Mouse (Mus musculus) adrenal gland, postnatal 25 days (tissue): ENCODE measurements around the gene Mpv17l2. TPM values are rescaled to one million over a fixed set of nuclear protein-coding genes. Genes with fewer than 3 reads are reported as not detected.

Source experiments
- DNase-seq: peaks from one replicate; pipeline ENCODE4 v3.0.0; 2021; ENCODE audit warnings: mixed read lengths
- long read RNA-seq: library from polyadenylated mRNA; stranded (forward); transcript quantifications from one replicate; pipeline ENCODE4 v2.0.0, GENCODE M21; 2021
- total RNA-seq: library from RNA; stranded (reverse); gene quantifications from 2 replicates; pipeline ENCODE4 v1.2.3, GENCODE M21; 2021

The Mpv17l2 gene
- 127 and 143 TPM in 2 replicates for total RNA-seq
- long read RNA-seq, transcript Mpv17l2-201 (5 exons, 980 nt), result major isoform, 89 of 117 reads
- long read RNA-seq, partial matches to known transcripts, result 4 of 117 reads
- long read RNA-seq, other reads (novel, unspliced or antisense), result 23 of 117 reads

DNA sequence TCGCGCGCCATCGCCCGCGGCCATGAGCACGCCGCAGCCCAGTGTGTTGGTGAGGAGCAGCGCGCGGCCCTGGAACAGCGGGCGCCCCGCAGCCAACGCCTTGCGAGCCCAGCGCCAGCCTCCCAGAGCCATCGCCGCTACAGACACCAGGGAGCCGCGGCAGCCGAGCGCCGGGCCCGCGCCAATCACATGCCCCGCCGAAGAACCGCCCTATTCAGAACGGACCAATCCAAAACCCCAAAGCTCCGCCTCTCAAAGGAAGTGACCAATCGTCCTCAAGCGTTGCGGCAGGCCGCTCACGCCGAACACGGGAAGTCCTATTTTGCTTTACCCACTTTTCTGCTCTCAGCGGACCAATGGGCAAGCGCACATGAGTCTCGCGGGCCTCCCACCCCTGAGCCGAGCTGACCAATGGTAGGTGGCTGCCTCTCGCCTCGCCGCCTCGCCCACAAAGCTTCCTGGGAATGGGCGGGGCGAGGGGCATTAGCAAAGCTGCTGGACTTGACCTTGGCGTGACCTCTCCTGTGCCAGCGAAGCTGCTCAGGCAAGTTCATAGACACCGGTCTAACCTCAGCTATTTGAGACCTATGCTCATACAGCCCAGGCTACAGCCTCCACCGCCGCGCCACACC, at the start of gene Mpv17l2:
TSS of gene Mpv17l2 (minus strand) at position 172 of the 632 bp plus-strand sequence.
- DNase-seq, result peak; percentile 92

DNA sequence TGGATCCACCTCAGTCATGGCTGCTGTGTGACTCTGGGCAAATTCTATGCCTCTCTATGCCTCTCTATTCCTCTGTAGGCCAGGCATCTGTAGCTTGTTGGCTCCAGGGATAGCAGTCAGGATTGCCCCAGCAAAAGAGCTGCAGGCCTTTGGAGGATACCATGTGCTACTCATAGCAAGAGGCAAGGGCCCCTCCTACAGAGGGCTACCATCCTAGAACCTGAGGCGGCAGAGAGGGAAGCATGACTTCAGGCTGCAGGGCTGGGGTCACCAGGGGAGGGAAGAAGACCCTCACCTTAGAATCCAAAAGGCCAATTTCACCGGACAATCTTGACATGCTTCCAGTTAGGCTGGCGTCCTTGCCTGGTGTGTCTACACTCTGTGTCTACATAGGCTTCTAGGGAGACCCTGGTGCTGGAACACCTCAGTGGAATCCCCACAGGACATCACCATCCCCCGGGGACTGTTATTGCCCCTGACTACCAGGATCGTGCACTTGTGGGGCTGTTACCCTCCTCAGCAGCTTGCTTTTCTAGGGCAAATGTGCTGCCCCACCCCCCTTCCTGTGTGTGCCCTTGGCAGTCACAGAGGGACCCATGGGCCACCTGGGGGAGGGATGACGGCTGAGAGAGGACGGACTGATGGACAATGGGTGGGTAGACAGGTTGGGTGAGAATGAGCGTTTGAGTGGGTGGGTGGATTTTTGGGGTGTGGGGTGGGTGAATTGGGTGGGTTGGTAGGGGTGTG, 48.4 kb upstream of the Mpv17l2 start:
- no peak for DNase-seq

DNA sequence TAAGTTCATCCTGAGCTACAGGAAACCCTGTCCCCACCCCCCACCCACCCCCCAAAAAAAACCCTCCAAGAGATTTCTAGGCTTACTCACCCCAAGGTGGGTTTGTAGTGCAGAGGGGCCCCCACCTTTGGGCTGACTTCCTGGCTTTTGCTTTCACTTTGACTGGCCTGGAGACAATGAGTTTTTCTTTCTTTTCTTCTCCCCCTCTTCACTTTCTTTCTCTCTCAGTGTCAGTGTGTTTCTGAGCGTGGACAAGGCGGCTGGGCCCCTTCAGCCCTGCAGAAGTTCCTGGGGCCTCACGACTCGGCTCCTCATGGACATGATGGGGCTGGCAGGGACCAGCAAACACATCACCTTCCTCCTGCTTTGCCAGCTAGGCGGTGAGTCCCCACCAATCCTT, 47.5 kb upstream of the Mpv17l2 start, which contains the start of gene Il12rb1:
TSS of gene Il12rb1 (plus strand) at position 211 of the 400 bp plus-strand sequence.
- no peak for DNase-seq

DNA sequence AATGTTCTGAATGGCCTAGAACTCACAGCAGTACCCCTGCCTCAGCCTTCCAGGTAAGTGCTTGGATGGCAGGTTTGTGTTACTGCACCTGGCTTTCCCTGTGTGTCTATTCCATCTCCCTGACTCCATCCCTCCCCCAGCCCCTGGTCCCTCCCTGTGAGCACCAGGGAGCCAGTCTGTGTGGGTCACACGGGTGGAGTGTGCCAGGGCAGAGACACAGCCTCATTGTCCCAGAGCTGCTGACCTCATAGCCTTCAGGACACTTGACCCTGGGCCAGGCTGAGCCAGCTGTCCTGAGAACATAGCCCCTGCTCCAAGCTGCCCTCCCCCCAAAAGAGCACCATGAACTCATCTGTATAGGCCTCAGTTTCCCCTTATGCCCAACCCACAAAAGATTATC, 46.6 kb upstream of the Mpv17l2 start:
- DNase-seq, result no peak

DNA sequence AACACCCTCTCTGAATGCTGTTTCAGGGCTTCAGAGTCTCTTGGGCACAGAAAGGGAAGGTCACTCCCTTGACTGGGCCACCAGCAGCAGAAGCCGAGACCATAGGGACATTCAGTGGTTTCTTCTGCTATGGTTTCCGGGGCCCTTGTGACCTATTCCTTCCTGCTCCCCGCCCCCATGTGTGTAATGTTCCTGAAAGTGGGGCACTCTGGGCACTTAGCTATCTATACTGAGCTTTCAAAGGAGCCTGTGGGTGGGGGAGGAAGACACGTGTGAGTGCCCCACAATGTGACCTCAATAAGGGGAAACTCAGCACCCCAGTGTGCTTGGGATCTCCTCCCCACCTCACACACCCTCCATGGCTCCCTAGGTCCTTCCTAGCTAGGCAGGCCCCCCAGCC, 45.8 kb upstream of the Mpv17l2 start:
- no peak for DNase-seq

DNA sequence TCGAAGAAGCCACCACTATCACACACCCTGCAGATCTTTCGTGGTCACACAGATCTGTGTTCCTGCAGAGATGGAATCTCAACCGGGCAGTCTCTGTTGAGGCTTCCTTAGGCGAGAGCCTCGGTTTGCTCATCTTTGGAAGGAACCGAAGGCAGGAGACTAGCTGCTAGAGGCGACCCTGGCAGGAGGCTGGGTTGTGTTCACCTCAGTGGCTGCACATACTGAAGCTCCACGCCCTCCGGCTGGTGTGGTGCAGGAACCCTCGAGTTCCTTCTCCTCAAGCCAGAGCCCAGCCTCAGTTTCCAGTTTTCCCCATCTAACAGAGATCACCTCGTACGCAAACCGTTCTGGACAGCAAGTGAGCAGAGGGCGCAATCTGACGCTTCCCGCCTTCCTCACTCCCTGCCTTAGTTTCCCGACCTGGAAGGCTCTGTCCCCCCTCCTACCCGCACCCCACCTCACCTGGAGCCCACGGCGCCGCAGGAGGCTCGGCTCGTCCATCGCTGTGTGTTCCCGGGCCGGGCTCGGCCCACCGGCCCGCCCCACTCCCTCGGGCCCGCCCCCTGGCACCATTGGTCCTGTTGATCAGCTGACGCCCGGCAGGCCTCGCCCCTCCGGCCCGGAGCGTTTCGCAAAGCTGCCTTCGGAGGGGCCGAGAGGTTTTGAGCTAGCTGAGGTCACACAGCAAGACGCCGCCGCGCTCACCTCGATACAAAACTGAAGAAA, 43.9 kb upstream of the Mpv17l2 start, which contains the start of gene Mast3:
TSS of gene Mast3 (minus strand) at position 574 of the 726 bp plus-strand sequence.
- peak; percentile 93 for DNase-seq

DNA sequence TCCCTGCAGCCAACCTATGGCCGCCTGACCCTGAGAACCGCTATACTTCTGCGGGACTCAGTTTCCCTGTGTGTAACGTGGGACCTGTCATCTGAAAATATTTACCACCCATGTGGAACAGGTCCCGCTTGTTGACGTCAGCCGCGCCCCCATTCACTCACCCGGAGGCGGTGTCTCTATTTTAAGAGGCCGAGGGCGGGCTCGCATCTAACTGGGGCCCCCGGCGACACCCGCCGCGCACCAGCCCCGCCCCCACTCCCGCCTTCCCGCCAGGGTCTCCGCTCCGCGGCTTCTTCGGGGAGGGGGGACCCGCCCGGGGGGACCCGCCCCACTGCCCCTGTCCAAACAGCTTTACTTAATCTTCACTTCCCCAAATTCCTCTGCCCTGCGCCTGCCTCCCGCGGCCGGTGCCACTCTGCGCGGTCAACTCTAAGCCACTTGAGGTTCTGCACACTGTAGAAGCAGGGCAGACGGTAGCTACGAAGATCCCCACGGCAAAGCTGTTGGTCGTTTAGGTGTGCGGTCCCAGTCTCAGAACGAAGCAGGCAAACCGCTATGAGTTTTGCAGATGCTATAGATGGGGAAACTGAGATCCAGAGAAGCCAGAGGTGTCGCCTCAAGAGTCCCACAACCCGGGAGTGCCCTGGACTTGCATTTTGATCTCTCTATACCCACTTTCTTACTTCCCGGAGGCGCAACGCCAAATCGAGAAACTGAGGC, 43.2 kb upstream of the Mpv17l2 start:
- DNase-seq, result no peak

DNA sequence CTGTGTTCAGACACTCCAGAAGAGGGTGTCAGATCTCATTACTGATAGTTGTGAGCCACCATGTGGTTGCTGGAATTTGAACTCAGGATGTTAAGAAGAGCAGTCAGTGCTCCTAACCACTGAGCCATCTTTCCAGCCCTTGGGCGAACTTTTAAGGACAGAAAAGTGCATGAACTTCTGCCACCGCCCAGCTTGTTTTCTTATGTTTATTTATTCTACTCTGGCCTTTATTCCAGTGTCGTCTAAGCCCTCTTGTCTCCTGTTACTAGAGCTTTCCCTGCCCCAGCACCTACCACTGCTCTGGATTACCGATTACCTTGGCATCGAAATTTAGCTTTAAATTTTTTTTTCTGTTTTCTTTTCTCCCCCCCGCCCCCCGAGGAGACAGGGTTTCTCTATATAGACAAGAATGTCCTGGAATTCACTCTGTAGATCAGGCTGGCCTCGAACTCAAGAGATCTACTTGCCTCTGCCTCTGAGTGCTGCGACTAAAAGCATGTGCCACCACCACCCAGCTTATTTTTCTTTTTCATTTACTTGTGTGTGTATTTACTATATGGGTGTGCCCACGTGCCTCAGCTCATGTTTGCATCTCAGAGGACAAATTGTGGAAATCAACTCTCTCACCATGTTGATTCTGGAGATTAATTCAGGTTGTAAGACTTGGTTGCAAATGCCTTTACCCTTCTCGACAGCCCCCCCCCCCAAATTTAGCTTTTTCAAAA, 42.2 kb upstream of the Mpv17l2 start:
- no peak for DNase-seq

DNA sequence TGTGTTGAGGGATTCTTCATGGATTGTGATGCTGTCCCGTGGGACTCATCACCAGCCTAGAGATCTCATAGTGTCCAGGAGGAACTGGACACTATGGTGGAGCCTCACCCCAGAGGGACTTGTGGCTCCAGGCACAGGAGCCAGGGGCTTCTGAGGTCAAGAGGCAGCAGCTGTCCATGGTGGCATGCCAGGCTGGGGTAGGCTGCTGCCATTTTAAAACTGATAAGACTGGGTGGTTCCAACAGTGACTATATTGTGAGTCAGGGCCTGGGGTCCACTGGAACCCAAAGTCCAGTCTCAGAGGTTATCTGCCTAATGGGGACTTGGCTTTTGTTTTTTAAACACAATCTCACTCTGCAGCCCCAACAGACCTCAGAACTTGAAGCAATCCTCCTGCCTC, 41.1 kb upstream of the Mpv17l2 start:
- DNase-seq, result no peak

DNA sequence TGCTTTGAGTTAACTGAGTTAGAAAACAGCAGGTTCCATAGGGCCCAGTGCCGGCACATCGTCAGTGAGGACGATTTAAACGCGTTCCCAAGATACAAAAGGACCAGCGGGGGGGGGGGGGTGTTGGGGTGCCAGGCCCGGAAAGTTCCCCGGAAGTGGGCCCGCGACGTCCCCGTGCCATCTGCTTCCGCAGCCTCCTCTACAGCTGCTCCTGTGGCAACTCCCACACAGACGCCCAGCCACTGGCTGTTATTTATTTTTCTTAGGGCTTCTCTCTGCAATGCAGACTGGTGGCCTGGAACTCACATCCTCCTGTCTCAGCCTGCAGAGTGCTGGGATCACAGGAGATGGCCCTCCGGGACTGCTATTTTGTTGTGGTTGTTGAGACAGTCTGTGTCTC, 40.4 kb upstream of the Mpv17l2 start:
- no peak for DNase-seq

DNA sequence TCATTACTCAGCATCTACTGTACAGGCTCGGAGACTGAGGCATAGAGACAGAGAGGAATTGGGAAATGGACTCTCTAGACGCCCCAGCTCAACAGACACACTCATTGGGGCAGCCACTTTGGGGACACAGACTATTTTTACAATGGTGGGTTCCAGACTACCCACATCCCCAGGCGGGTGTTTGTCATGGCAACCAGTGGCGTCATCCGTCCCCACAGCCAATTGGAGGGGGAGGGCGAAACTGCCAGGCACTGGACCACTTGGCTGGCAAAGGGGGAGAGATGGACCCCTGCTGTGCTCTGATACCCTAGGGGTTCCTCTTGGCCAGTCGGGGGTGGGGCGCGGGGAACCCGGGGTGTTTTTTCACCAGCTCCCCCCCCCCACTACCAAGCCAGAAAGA, 39.9 kb upstream of the Mpv17l2 start:
- DNase-seq, result no peak

DNA sequence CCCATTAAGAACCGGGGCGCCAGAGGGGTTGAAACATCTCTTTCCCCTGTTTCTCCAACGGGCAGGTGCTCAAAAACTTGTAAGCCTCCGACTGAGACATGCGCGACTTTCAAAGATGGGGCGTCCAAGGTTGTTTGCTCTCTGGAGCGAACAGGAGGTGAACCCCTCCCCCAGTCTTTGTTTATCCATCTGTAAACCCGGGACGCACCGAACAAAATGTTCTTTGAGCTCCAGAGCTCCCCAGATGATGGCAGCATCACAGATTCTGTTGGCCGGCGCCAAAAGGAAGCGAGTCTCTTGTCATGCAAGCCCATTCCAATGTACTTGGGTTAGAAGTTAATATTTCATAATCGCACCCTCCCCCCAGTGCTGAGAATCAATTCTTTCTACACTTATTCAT, 37.5 kb upstream of the Mpv17l2 start:
- no peak for DNase-seq

DNA sequence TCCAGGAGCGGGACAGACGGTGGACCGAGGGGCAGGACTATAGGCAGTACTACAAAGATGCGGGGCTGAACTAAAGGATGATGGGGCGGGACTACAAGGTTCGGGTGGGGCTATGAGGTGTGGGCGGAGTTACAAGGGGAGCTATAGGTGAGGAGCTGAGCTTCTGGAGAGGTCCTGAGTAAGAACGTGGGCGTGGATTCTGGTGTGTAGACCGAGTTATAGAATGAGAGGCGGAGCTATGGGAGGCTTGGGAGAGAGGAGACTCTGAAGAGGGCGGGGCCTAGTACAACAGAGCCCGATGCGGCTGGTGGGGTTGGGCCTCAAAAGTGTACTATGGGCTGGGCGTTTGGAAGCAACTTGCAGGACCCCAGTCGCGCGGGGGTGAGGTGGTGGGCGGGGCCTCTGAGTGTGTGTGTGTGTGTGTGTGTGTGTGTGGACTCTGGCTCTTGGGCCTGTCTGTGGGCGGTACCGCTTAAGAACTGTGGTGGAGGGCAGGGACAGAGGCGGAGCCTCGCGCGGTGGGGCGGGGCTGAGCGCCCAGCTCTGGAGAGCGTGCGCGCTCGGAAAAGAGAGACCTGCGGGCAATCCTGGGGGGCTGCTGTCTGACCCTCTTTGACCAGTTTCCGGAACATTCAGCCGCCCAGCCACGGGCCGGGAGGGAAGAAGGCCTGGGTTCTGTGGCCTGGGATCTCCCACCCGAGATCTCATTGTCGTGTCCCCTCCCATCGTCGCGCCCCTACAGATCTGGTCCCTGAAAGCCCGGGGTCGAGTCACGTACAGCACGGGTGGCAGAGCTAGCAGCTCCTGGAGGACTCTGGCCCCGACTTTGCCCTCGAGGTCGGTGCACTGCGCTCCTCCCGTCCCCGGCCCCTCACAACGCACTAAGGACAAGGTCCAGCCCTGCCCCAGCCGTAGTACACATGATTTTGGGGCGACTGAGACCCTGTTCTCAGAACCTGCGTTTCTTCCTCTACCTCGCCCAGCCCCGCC, 36.6 kb upstream of the Mpv17l2 start:
- DNase-seq, result peak; percentile 85

DNA sequence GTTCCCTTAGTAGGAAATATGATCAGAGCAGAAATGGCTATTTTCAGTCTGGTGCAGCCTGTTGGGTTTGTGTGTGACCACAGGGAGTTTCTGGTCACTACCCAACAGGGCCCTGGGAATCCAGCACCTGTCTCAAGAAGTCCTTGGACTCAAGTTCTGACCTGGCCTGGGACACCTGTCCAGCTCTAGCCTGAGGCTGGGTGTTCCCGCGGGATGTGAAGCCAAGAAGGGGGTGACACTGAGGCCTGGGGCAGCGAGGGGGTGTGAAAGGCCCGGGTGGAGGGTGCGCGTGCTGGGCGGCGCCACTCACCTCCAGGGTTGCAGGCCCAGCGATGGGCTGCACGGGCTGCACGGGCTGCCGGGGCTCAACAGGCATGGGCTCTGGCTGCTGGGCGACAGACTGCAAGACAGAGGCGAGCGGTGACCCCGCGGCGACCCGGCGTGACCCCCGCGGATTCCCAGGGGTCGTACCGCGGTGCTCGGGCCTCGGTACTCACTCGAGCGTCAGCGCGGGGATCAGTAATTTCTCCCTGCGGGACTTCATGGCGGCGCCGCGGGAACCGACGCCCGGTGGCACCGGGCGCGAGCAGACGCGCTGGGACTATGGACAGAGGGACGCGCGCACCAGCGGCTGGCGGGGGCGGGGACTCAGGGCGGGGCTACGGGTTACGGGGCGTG, 35.8 kb upstream of the Mpv17l2 start:
- peak; percentile 91 for DNase-seq

DNA sequence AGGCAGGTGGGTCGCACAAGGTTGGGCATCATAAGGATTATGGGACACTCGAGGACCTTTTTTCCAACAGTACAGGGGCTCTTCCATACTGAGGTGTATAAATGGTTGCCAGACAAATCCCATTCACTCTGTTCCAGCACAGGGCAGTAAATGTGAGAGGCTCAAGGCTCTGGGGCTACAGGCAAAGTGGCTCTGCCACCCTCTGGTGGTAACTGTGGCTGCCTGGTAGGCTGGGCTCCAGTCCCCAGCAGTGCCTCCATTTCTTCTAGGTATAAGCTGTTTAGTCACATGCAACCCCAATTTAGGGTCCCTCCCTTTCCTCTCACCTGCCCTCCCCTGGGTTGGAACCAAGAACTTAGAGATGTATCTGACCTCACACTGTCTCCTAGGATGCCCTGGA, 34.6 kb upstream of the Mpv17l2 start:
- DNase-seq, result no peak

DNA sequence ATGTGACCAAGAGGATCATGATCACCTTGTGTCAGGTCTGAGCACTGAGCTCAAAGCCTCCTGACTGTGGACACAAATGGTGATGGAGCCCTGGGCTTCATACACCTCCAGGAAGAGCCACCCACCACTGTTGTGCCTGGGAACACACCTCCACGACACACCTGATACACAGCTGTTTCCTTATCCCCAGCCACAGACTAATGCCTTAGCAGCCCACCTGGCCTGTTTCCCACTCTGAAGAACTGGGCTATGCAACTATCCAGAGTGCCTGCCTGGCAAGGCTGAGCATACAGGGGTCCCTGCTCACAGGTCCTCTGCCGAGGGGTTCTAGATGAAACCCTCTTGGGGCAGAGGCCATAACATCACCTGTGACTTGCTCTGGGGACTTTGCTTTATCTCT, 33.5 kb upstream of the Mpv17l2 start:
- no peak for DNase-seq

DNA sequence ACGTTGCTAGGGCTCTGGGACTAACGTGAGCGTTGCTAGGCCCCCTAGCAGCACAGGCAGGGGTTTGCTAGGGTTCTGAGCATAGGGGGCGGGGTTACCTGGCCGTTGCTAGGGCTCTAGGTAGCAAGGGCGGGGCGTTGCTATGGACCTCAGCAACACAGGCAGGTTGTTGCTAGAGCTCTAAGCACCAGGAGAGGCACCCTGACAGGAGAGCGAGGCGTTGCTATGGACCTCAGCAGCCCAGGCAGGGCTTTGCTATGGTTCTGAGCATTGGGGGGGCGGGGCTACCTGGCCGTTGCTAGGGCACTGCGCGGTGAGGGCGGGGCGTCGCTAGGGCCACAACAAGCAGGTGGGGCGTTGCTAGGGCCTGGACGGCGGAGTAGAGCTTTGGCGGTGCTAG, 32.0 kb upstream of the Mpv17l2 start:
- peak; percentile 61 for DNase-seq

DNA sequence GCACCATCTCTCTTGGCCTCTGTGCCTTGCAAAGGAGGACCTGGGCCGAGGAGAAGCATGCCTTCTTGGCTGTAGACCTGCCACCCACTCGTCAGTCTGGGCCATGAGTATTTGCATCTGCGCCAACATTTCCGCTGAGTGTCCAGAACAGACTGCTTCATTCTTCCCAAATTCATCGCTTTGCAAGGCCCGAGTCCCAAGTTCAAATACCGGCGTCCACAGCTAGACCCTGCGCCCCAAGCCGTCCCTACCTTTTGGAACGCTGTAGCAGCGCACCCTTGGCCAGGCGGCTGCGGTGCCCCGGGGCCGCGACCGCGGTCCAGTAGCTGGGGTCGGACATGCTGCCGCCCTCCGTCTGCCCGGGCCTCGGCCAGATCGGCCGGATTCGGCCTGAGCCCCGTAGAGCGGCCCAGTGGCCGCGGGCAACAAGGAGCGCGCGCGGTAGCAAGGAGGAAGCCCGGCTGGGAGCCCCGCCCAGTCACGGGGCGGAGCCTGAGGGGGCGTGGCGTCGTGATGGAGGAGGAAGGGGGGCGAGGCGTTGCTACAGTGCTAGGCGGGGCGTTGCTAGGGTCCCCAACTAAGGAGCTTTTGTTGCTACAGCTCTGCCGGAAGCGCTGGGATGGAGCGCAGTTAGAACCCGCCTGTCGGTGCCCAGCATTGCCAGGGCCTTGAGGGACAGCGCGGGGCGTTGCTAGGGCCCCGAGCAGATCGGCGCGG, 31.4 kb upstream of the Mpv17l2 start:
- peak; percentile 98 for DNase-seq

DNA sequence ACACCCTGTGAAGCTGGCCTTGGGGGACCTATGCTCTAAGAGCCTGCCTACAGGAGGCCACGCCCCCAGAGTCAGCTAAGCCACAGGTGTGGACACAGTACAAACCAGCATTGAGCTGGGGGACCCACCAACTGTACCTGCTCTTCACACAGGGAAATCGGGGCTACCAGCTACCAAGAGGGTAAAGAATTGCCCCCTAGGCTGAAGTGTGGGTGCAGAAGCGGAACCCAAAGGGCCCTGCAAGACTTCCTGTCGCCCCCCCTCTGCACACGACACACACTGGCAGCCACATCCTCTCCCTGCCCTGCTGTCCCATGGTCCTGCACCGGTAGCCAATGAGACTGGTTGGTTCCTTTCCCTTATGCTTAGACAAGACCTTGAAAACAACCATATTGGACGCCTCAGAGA, 30.6 kb upstream of the Mpv17l2 start:
- no peak for DNase-seq
